Comparison of ENCODE assay signal across 12 mouse cellular contexts in the genomic region with DNA sequence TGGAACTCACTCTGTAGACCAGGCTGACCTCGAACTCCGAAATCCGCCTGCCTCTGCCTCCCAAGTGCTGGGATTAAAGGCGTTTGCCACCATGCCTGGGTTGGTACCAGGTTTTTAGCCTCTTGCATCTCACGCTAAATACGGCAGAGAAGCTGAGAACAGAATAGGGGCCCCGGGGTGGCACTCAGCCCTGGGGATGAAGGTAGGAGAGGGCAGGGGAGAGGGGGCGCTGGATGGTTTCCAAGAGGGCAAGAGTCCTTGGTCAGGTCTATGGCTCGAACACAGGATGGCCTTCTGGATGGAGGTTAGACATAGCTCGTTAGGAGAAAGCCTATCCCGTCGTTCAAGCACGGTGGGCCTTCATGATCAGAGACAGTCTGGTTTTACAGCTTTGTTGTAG.
"Had no signal": no experiment of that assay in that cellular context is flagged by ENCODE, and none has a peak within 500 bp of the region (broad histone marks: within the 10 kb centered on the region; RNA-seq: fewer than 3 reads in every experiment).

No protein-coding gene starts in this region.

- DNase-seq: retina, postnatal 1 day; right cerebral cortex, adult 18-20 months; right cerebral cortex, postnatal 14 days; right cerebral cortex, postnatal 25 days; right cerebral cortex, postnatal 4 days; spleen, adult 18-20 months; thymus, adult 18-20 months; thymus, adult 2 months; thymus, postnatal 14 days; thymus, postnatal 25 days; thymus, postnatal 36 days; thymus, postnatal 4 days had no signal
